Mouse (Mus musculus): ENCODE data around the gene Spdef. TPM values are rescaled to one million over a fixed set of nuclear protein-coding genes. Genes with fewer than 3 reads are reported as not detected.
A peak's percentile ranks its signal among the peaks of the same experiment; 100 is the strongest.

Gene Spdef
- total RNA-seq, 1 experiment from 2014 or later: not detected

- no peak for ATAC-seq (replicated peaks; ENCODE audit: low read depth, poor library complexity, severe bottlenecking)
These were observed 43.2 kb downstream of the Spdef start for GRCm38 (mm10) chr17:27685550-27685913.

- peak; percentile 52; the same call in 1 of the 2 replicates for ATAC-seq (replicated peaks; ENCODE audit: low read depth, poor library complexity, severe bottlenecking)
These were observed 43.7 kb downstream of the Spdef start for GRCm38 (mm10) chr17:27684886-27685549.

- no peak for ATAC-seq (replicated peaks; ENCODE audit: low read depth, poor library complexity, severe bottlenecking)
These were observed 49.6 kb downstream of the Spdef start for GRCm38 (mm10) chr17:27678924-27679813.

DNA sequence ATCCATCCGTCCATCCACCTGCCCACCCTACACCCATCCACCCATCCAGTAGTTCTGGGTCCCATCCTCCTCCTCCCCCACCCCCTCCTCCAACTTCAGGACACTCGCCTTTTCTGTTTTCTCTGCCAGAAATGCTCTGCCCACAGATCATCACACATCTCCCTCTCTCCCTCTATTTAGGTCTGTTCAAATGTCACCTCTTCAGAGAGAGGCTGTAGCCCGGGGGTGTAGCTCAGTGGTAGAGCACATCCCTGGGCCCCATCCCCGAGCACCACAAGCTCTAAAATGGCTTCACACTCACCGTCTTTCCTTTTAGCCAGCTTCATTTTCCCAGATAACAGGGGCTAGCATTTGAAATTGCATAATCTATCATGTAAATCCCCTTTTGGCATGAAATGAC, 51.0 kb downstream of the Spdef start:
- ATAC-seq (replicated peaks; ENCODE audit: low read depth, poor library complexity, severe bottlenecking): no peak

GRCm38 (mm10) chr17:27676270-27676669, 52.5 kb downstream of the Spdef start:
- ATAC-seq (replicated peaks; ENCODE audit: low read depth, poor library complexity, severe bottlenecking): no peak

DNA sequence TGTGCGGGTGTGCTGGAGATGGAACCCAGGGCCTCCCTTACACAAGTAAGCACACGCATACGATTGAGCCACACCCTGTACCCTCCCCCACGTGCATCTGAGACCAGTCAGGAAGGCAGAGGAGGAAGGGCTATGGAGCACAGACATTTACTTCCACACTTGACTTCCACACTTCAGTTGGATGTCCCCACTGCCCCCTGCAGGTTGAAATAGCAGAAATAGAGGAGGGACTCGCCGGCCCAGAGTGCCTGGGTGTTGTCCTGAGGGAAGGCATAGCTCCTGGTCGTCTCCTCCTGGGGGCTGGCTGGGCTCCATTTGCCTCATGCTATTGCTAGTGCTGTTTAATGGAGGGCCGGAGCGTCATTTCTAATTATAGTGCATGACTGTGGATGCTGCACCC, 53.3 kb downstream of the Spdef start:
- ATAC-seq (replicated peaks; ENCODE audit: low read depth, poor library complexity, severe bottlenecking): 0 out of 2 replicates have a peak, but pooled peaks have one; percentile 22

DNA sequence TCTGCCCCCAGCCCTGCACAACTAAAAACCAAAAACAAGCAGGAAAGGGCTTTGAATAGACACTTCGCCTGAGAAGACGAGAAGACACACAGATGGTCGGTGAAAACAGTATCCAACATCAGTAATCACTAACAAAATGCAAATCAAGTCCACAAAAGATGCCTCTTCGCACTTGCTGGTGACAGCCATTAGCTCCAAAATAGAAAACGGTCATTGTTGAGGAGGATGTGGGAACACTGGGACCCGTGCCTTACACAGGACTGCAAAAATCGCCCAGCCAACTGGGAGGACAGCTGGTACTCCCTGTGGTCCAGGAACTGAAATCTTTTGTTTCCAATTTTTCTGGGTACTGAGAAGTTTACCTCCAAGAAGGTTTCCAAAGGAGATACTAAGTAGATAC, 54.8 kb downstream of the Spdef start:
- ATAC-seq (replicated peaks; ENCODE audit: low read depth, poor library complexity, severe bottlenecking): no peak

DNA sequence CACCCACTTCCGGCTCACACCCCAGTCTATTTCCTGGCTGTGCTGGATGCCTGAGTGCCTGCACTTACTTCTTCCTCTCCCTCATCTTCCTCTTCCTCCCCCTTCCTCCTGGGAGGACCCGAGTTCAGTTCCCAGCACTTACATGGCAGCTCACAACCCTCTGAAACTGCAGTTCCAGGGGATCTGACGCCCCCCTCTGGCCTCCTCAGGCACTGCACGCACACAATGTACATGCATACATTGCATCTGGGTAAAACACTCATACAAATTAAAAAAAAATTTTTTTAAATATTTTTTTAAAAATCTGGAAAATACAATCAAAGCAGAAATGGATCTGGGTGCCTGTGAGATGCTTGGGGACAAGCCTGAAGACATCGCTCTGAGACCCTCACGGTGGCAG, 57.0 kb downstream of the Spdef start:
- ATAC-seq (replicated peaks; ENCODE audit: low read depth, poor library complexity, severe bottlenecking): no peak

Other genes starting within 250 kb of the Spdef start
- 0.05 TPM in 1 of 2 replicates, not detected in the other for gene Grm4, start 207.6 kb downstream of the Spdef start, total RNA-seq (2017)
- 141 and 203 TPM in 2 replicates for gene Hmga1, start 172.5 kb downstream of the Spdef start, total RNA-seq (2017)
- gene AI413582, start 163.2 kb downstream of the Spdef start, total RNA-seq (2017): 19.0 and 22.6 TPM in 2 replicates
- 113 TPM in 2 replicates for gene Nudt3, start 105.5 kb downstream of the Spdef start, total RNA-seq (2017)
- not detected in 2 replicates for gene RPS10-NUDT3, start 93.7 kb downstream of the Spdef start, total RNA-seq (2017)
- 2,180 and 2,411 TPM in 2 replicates for gene Rps10, start 92.3 kb downstream of the Spdef start, total RNA-seq (2017)
- gene Pacsin1, start 73.4 kb downstream of the Spdef start, total RNA-seq (2017): not detected in 2 replicates
- gene D17Wsu92e, start 91.7 kb upstream of the Spdef start, total RNA-seq (2017): 59.1 and 69.4 TPM in 2 replicates
- gene Snrpc, start 109.2 kb upstream of the Spdef start, total RNA-seq (2017): 116 and 132 TPM in 2 replicates
- gene Uhrf1bp1, start 127.5 kb upstream of the Spdef start, total RNA-seq (2017): 10.5 and 13.1 TPM in 2 replicates
- 28.7 and 40.5 TPM in 2 replicates for gene Anks1, start 180.4 kb upstream of the Spdef start, total RNA-seq (2017)
- 29.2 and 35.7 TPM in 2 replicates for gene Taf11, start 180.9 kb upstream of the Spdef start, total RNA-seq (2017)

All from common myeloid progenitor, adult 5-6 weeks (primary cell).